Mouse (Mus musculus): ENCODE data around the gene Adam6a. TPM values are rescaled to one million over a fixed set of nuclear protein-coding genes. Genes with fewer than 3 reads are reported as not detected.

Adam6a gene
- polyA plus RNA-seq (2021; fragmentation: Nextera tagmentation): not detected in 2 replicates
- long read RNA-seq, experiment 1: 0 reads
- long read RNA-seq, experiment 2: 0 reads

GRCm38 (mm10) chr12:113543608-113544007 lies at the start of gene Adam6a:
Gene Adam6a, plus strand, starts transcription at chr12:113543908.

Other genes starting within 250 kb of the Adam6a start
- not detected in 2 replicates for gene Adam6b, start 54.4 kb upstream of the Adam6a start, polyA plus RNA-seq (2021; fragmentation: Nextera tagmentation)